Mouse (Mus musculus) retina, adult 2 months (tissue): ENCODE data around the gene Ptgis.
"Not testable (repeated sequence)": the region's sequence is repeated elsewhere in the genome, so short reads cannot be mapped to it uniquely, and the experiment has no call there.

Source experiments
- DNase-seq: peaks from one replicate; pipeline ENCODE4 v3.0.0-alpha.2; 2012; ENCODE audit warnings: low read depth, low spot score

Ptgis gene

GRCm38 (mm10) chr2:167232132-167233008 lies 8.0 kb downstream of the Ptgis start:
- no peak for DNase-seq

- no peak for DNase-seq
These were observed 9.8 kb downstream of the Ptgis start for GRCm38 (mm10) chr2:167230554-167230953.

- no peak for DNase-seq
These were observed 15.5 kb downstream of the Ptgis start for GRCm38 (mm10) chr2:167224937-167225336.

DNA sequence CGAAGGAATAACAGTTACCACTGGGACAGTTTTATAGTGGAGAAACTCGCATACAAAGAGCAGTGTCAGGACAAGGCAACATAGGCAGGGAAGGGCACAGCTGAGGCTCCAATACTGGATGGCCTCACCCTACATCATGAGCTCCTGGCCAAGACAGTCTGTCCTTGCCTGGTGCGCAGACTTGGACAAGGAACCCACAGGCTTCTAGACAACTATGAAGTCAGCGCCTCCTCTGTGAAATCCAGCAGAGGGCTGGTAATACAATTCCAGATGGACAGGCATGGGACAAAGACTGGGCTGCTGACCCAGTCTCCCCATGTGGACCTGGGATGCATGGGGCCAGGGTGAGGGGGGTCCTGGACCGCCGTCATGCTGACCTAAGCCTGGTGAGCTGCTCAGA lies 16.2 kb downstream of the Ptgis start:
- no peak for DNase-seq

GRCm38 (mm10) chr2:167222152-167222551 lies 18.3 kb downstream of the Ptgis start:
- peak; percentile 44 for DNase-seq

DNA sequence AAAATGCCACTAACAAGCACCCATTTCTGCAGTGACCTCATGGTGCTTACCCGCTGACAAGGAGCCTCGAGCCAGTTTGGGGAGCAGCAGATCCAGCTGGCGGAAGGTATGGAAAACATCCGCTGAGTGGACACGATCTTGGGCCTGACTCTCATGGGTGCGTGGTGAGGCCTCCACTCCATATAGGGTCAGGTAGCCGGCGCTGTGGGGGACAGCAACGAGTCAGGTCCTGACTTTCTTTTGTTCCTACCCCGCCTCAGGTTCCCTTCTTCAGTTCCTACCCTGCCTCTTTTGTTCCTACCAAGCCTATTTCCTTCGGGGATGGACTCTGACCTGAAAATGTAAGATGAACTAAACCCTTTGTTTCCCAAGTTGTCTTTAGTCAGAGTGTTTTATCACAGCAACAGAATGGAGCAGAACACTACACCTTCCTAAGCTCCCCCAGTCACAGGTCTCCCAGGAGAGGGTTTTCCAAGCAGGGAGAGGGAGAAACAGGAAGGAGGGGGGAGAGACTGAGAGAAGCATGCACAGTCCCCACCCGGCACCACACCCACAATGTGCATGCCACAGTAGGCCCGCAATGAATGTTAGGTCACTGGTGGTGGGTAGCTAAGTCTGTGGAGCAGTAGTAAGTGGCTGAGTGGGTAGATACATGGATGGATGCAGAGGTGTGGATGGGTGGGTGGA lies 19.1 kb downstream of the Ptgis start:
- DNase-seq = no peak

DNA sequence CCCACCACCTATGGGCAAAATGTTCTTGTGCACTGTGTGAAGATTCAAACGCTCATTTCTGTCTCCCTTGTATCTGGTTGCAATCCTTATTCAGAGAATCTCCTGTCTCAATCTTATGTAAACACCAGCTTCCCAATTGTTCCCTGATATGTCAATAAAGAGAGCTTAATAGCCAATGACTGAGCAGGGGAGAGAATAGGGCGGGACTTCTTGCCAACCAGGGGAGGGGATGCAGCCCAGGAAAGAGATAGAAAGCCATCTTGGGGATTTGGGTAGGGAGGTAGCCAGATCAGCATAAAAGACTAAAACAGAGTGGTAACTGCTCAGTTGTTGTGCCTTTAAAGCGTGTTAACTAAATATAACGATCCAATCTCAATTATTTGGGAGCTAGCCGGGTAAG lies 19.7 kb downstream of the Ptgis start:
- DNase-seq = no peak

DNA sequence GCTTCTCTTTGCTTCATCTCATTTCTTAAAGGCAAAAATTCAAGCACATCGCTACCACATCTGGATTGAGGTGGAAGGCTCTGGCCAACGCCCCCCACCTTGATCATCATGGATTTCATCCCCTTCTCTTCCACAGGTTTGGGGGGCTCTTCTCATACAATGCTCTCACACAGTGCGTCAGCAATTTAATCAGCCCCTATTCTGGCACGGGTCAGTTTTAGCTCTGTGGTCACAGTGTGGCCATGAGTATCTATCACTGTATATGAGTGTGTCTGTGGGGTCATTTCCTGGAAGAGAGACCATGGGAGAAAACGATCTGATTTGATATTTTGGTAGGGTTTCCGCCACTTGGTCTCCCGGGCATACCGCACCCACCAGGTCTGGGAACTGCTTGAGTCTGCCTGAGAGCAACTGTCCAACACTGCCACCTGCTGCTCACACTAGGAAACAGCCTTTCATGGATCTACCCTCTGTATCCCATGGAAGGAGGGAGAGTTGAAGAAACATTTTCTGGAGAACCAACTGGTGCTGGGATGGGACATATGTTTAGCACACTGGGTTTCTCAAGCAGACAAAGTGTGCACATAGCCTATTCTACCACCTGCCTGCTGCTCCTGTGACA lies 21.1 kb downstream of the Ptgis start:
- peak; percentile 75 for DNase-seq

GRCm38 (mm10) chr2:167213666-167214065 lies 26.7 kb downstream of the Ptgis start:
- no peak for DNase-seq

DNA sequence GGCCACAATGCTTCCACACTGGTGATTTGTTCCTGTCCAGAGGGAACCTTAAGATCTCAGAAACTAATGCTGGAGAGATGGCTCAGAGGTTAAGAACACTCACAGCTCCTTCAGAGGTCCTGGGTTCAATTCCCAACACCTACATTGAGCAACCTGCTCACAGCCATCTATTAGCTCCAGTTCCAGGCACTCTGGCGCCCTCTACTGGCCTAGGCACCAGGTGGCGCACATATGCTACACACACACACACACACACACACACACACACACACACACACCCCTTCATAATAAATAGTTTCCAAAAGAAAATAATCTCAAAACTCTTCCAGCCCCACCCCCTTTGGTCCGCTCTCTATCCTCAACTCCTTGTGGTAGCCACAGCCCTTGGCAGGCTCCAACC lies 27.3 kb downstream of the Ptgis start:
- DNase-seq = no peak

GRCm38 (mm10) chr2:167212551-167212950 lies 27.9 kb downstream of the Ptgis start:
- DNase-seq = no peak

DNA sequence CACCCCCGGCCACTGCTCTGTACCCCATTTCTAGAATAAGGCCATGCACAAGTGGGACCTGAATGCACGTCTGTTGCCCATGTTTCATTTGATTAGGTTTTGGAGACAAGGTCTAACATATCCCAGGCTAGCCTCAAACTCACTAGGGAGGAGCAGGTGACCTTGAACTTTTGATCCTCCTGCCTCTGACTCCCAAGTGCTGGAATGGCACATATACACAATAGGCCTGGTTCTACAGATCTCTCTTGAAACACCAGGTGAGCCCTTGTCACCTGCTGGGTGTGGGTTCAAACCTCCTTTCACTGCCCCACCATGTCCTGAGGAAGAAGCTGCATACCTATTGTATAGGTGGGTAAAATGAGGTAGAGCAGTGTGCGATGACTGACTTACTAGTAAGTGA lies 28.3 kb downstream of the Ptgis start:
- no peak for DNase-seq

DNA sequence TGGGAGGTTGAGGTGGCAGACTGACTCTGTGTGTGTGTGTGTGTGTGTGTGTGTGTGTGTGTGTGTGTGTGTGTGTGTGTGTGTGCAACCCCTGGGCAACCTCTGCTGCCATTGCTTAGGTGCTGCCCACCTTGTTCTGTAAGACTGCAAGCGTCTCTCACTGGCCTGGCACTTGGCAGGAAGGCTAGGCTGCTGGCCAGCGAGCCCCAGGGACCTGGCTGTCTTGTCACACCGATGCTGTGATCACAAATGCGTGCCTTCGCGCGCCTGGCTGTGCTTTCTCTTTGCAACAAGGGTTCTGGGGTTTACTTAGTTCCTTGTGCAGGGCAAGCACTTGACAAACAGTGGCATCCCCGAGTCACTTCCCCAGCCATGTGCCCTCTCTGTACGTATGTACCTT lies 30.5 kb downstream of the Ptgis start:
- no peak for DNase-seq

DNA sequence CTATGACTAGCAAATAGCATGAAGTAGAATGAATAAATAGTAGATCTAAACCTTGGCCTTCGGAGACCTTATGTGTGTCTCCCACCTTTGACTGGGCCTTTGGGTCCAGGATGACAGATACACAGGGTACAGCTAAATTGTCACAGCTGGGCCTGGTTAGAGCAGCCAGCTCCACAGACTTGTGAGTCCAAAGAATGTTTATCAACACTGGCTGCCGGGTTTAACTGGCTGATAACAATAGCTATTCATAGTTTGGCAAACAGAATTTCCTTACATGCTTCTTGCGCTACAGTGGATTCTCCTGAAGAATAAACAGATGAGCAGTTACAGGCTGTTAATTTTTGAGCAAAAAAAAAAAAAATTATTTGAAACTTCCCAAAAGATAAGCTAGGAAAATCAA lies 31.4 kb downstream of the Ptgis start:
- DNase-seq = no peak

- DNase-seq = no peak
These were observed 34.3 kb downstream of the Ptgis start for GRCm38 (mm10) chr2:167205918-167206629.

DNA sequence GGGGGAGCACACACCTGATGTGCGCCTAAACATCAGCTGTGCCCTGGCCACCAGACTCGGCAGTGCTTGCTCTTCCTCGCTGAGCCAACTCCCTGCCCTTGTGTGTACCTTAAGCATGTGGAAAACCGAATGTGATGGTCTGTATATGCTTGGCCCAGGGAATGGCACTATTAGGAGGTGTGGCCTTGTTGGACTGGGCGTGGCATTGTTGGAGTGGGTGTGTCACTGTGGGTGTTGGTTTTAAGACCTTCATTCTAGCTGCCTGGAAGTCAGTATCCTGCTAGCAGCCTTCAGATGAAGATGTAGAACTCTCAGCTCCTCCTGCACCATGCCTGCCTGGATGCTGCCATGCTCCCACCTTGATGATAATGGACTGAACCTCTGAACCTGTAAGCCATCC lies 35.7 kb downstream of the Ptgis start:
- DNase-seq = not testable (repeated sequence)

- no peak for DNase-seq
These were observed 36.8 kb downstream of the Ptgis start for GRCm38 (mm10) chr2:167203505-167204166.

- DNase-seq = no peak
These were observed 38.7 kb downstream of the Ptgis start for GRCm38 (mm10) chr2:167201463-167202291.

DNA sequence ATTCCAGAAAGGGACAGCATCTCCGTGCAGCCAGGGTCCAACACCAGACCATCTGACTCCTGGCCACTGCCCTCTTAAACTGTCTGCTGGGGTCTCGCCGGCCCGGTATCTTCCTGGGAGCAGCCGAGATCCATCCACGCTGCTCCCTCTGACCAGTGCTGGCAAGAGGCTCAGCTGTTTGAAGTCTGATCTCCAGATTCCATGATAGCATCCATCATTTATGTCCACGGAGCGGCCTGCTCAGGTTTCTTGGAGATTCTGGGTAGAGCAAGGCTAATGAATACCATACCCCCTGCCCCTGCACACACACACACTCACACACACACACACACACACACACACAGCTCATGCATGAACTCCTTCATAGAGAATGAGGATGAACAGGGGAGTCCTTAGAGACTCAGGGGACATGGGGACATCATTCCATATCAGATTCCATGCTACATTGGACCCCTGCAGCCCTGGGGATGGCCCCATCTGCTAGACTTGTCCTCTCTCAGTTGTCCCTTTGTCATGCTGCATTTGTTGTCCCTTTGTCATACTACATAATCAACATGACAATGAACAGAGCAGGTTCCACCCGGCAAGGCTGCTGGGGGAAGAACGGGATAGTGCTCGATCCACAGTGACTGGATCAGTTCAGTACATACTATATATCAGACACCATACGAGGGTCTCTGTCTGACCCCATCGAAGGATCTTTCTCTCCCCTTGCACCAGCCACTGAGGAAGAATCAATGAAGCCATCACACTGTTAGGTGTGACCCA lies 41.6 kb downstream of the Ptgis start:
- DNase-seq = no peak

DNA sequence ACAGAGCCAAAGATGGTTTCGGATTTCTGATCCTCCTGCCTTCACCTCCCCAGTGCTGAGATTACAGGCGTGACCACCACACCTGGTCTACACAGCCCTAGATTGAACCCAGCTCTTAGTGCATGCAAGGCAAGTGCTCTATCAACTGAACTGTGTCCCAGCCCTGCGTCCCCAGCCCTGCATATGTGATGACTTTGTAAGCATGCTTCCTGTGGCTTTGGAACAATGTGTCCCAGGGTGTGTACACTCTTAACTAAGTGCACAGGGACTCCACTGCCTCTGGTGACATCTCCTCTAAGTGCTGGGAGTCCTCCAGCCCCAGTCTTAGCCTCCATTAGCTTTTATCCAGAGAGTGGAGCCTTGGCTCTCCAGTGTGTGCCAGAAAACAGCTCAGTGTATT lies 47.0 kb downstream of the Ptgis start:
- DNase-seq = no peak
